Mouse (Mus musculus) MEL (cell line): ENCODE measurements around the gene B4galnt3. TPM values are rescaled to one million over a fixed set of nuclear protein-coding genes. Genes with fewer than 3 reads are reported as not detected.

ENCODE experiments used
- DNase-seq: peaks from one replicate; pipeline ENCODE4 v3.0.0; 2011; ENCODE audit warnings: low read depth, low spot score
- H3K27ac ChIP-seq: 2 replicates; pipeline ENCODE4 v1.5.1; 2012; ENCODE audit warnings: low read depth, mild to moderate bottlenecking, control low read depth, low read length, moderate library complexity; ENCODE audit not compliant: control insufficient read depth
- H3K27me3 ChIP-seq, 2 experiments: fragments of 150-350 bp in 1 of 2; sonication (generic) in 1 of 2; 2 replicates each; pipeline ENCODE4 v1.6.1; 2012; ENCODE audit warnings: low read length in 2 of 2, mild to moderate bottlenecking in 2 of 2, improper control_type of control experiment in 1 of 2, moderate library complexity in 1 of 2; ENCODE audit not compliant: insufficient read depth in 2 of 2, control insufficient read depth in 1 of 2
- H3K36me3 ChIP-seq, 2 experiments: 2 replicates each; pipeline ENCODE4 v1.6.1; 2012 to 2014; ENCODE audit warnings: low read length in 2 of 2, improper control_type of control experiment in 1 of 2, inconsistent platforms in 1 of 2, mild to moderate bottlenecking in 1 of 2; ENCODE audit not compliant: insufficient read depth in 2 of 2, control insufficient read depth in 1 of 2
- H3K4me1 ChIP-seq, 2 experiments: fragments of 150-350 bp in 1 of 2; sonication (generic) in 1 of 2; 2 replicates each; pipeline ENCODE4 v1.6.1; 2012; ENCODE audit warnings: low read length in 2 of 2, improper control_type of control experiment in 1 of 2, mild to moderate bottlenecking in 1 of 2; ENCODE audit not compliant: insufficient read depth in 2 of 2, control insufficient read depth in 1 of 2
- H3K4me3 ChIP-seq, 2 experiments: fragments of 150-350 bp in 1 of 2; sonication (generic) in 1 of 2; 2 replicates each; pipeline ENCODE4 v1.5.1; 2012; ENCODE audit warnings: low read depth in 2 of 2, low read length in 2 of 2, mild to moderate bottlenecking in 2 of 2, moderate library complexity in 2 of 2, control low read depth in 1 of 2, improper control_type of control experiment in 1 of 2; ENCODE audit not compliant: control insufficient read depth in 1 of 2, insufficient read depth in 1 of 2
- H3K79me2 ChIP-seq: 2 replicates; pipeline ENCODE4 v1.6.1; 2012; ENCODE audit warnings: mild to moderate bottlenecking, low read length, moderate library complexity; ENCODE audit not compliant: control insufficient read depth, poor library complexity, insufficient read depth
- H3K9ac ChIP-seq: 2 replicates; pipeline ENCODE4 v1.6.1; 2012; ENCODE audit warnings: low read depth, mild to moderate bottlenecking, control low read depth, low read length, moderate library complexity; ENCODE audit not compliant: control insufficient read depth, poor library complexity, severe bottlenecking
- H3K9me3 ChIP-seq: fragments of 150-350 bp; sonication (generic); replicated peaks from 2 replicates; pipeline ENCODE4 v1.6.1; 2012; ENCODE audit warnings: mild to moderate bottlenecking, low read length, improper control_type of control experiment, moderate library complexity; ENCODE audit not compliant: insufficient read depth
- BHLHE40 ChIP-seq: IDR thresholded peaks from 2 replicates; pipeline ENCODE4 v1.6.1; 2012; ENCODE audit warnings: low read depth, mild to moderate bottlenecking, inconsistent platforms, low read length, improper control_type of control experiment, borderline replicate concordance
- CHD2 ChIP-seq: IDR thresholded peaks from 2 replicates; pipeline ENCODE4 v1.6.1; 2011; ENCODE audit warnings: low read length, improper control_type of control experiment
- CTCF ChIP-seq, 3 experiments: IDR thresholded peaks in 2 of 3; conservative IDR thresholded peaks in 1 of 3; 2 replicates each; pipeline ENCODE4 v1.5.1; 2011 to 2012; ENCODE audit warnings: low read length in 3 of 3, low read depth in 2 of 3, mild to moderate bottlenecking in 2 of 3, improper control_type of control experiment in 1 of 3, inconsistent platforms in 1 of 3, mixed read lengths in 1 of 3, moderate library complexity in 1 of 3; ENCODE audit not compliant: control insufficient read depth in 1 of 3, insufficient read depth in 1 of 3, poor library complexity in 1 of 3, severe bottlenecking in 1 of 3
- E2F4 ChIP-seq: IDR thresholded peaks from 2 replicates; pipeline ENCODE4 v1.6.1; 2011; ENCODE audit warnings: low read depth, low read length, improper control_type of control experiment, borderline replicate concordance
- EP300 ChIP-seq, 2 experiments: IDR thresholded peaks; 2 replicates each; pipeline ENCODE4 v1.6.1; 2011; ENCODE audit warnings: improper control_type of control experiment in 2 of 2, low read length in 2 of 2, low read depth in 1 of 2, mild to moderate bottlenecking in 1 of 2
- ETS1 ChIP-seq: IDR thresholded peaks from 2 replicates; pipeline ENCODE4 v1.6.1; 2012; ENCODE audit warnings: low read depth, mild to moderate bottlenecking, inconsistent platforms, low read length, improper control_type of control experiment, moderate library complexity
- GATA1 ChIP-seq: IDR thresholded peaks from 2 replicates; pipeline ENCODE4 v1.6.1; 2011; ENCODE audit warnings: low read depth, low read length, improper control_type of control experiment
- HCFC1 ChIP-seq: IDR thresholded peaks from 2 replicates; pipeline ENCODE4 v1.6.1; 2012; ENCODE audit warnings: low read depth, mild to moderate bottlenecking, inconsistent platforms, low read length, improper control_type of control experiment, moderate library complexity
- MAFK ChIP-seq: IDR thresholded peaks from 2 replicates; pipeline ENCODE4 v1.6.1; 2011; ENCODE audit warnings: low read depth, mild to moderate bottlenecking, low read length, improper control_type of control experiment, borderline replicate concordance
- MAX ChIP-seq: IDR thresholded peaks from 2 replicates; pipeline ENCODE4 v1.6.1; 2011; ENCODE audit warnings: low read length, improper control_type of control experiment
- MAZ ChIP-seq: IDR thresholded peaks from 2 replicates; pipeline ENCODE4 v1.6.1; 2012; ENCODE audit warnings: low read depth, mild to moderate bottlenecking, inconsistent platforms, low read length, improper control_type of control experiment
- MEF2A ChIP-seq: IDR thresholded peaks from 2 replicates; pipeline ENCODE4 v1.6.1; 2014; ENCODE audit warnings: low read depth, mild to moderate bottlenecking, inconsistent platforms, low read length, improper control_type of control experiment; ENCODE audit not compliant: poor library complexity, insufficient replicate concordance, severe bottlenecking; ENCODE audit errors: extremely low read depth
- MYB ChIP-seq: IDR thresholded peaks from 2 replicates; pipeline ENCODE4 v1.6.1; 2011; ENCODE audit warnings: mild to moderate bottlenecking, low read depth, low read length, improper control_type of control experiment
- MYC ChIP-seq: IDR thresholded peaks from 2 replicates; pipeline ENCODE4 v1.6.1; 2011; ENCODE audit warnings: low read depth, mild to moderate bottlenecking, low read length, improper control_type of control experiment, moderate library complexity
- NELFE ChIP-seq: IDR thresholded peaks from 2 replicates; pipeline ENCODE4 v1.6.1; 2011; ENCODE audit warnings: low read depth, low read length, improper control_type of control experiment
- POLR2AphosphoS2 ChIP-seq: IDR thresholded peaks from 2 replicates; pipeline ENCODE4 v1.6.1; 2011; ENCODE audit warnings: low read length, improper control_type of control experiment
- RAD21 ChIP-seq: IDR thresholded peaks from 2 replicates; pipeline ENCODE4 v1.6.1; 2011; ENCODE audit warnings: mild to moderate bottlenecking, low read depth, low read length, improper control_type of control experiment
- TBP ChIP-seq: IDR thresholded peaks from 2 replicates; pipeline ENCODE4 v1.8.0; 2011; ENCODE audit warnings: low read depth, low read length, improper control_type of control experiment
- TCF12 ChIP-seq: IDR thresholded peaks from 2 replicates; pipeline ENCODE4 v1.6.1; 2014; ENCODE audit warnings: low read depth, mild to moderate bottlenecking, inconsistent platforms, low read length, improper control_type of control experiment, moderate library complexity
- USF2 ChIP-seq, 2 experiments: IDR thresholded peaks; 2 replicates each; pipeline ENCODE4 v1.6.1; 2011 to 2012; ENCODE audit warnings: improper control_type of control experiment in 2 of 2, low read length in 2 of 2, borderline replicate concordance in 1 of 2, inconsistent platforms in 1 of 2, low read depth in 1 of 2, mild to moderate bottlenecking in 1 of 2; ENCODE audit not compliant: insufficient read depth in 1 of 2
- ZMIZ1 ChIP-seq: IDR thresholded peaks from 2 replicates; pipeline ENCODE4 v1.6.1; 2012; ENCODE audit warnings: low read depth, mild to moderate bottlenecking, inconsistent platforms, low read length, improper control_type of control experiment, moderate library complexity
- ZNF384 ChIP-seq: IDR thresholded peaks from 2 replicates; pipeline ENCODE4 v1.6.1; 2012; ENCODE audit warnings: low read depth, mild to moderate bottlenecking, inconsistent platforms, low read length, improper control_type of control experiment
- polyA plus RNA-seq, 2 experiments: library from polyadenylated mRNA; stranded (reverse) in 1 of 2; unstranded in 1 of 2; fragments of >175 nt in 1 of 2; fragments of >200 nt in 1 of 2; gene quantifications; 2 replicates each; pipeline versions ENCODE4 v1.2.1 to v1.2.4; 2012; ENCODE audit warnings: low replicate concordance in 2 of 2, low read depth in 1 of 2; ENCODE audit not compliant: insufficient read length in 2 of 2, insufficient read depth in 1 of 2, missing spikeins in 1 of 2
- total RNA-seq: library from RNA; depleted of rRNA; stranded (reverse); fragments of 300-350 nt; gene quantifications from 2 replicates; pipeline ENCODE4 v1.2.3, GENCODE M21; 2012

Gene B4galnt3
- total and polyA plus RNA-seq, 3 experiments, result 1.3 to 1.5 TPM; not detected in 1

DNA sequence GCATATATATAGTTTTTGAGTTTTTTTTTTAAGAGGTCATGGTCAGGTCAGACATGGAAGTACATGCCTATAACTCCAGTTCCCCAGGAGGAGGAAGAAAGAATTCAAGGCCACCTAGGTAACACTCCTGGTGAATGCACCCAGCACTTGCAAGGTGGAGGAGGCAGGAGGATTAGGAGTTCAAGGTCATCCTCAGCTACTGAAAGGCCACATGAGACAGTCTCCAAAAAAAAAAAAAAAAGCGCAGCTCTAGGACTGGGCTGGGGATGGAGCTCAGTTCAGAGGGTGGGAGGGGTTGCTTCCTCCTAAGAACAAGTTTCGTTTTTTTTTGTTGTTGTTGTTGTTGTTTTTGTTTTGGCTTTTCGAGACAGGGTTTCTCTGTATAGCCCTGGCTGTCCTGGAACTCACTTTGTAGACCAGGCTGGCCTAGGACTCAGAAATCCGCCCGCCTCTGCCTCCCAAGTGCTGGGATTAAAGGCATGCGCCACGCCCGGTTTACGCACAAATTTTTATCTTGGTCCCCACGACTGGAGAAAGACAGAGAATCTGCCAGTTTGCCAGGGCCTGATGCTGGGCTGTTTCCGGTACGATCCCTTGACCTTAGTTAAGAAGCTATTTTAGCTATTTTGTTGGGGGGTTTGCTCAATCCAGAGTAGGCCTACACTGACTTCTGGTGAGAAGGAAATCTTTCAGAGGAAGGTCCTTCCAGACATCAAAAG lies 109.2 kb downstream of the B4galnt3 start:
- Histone ChIP-seq H3K4me1 (peaks cover 0 to 8% of the 10 kb centered on the region in 2 experiments), H3K27me3 (no peaks in the 10 kb centered on the region), H3K4me3 (no peak overlapping the region), H3K9ac (no peak overlapping the region), H3K79me2 (no peaks in the 10 kb centered on the region; the same call in 1 of the 2 replicates), H3K9me3 (no peaks in the 10 kb centered on the region), H3K36me3 (peaks cover 0 to 4% of the 10 kb centered on the region in 2 experiments; a peak in 2 of 4 replicates), H3K27ac (no peak overlapping the region)
- TF ChIP-seq NELFE, result no peak
- TF ChIP-seq MYC, result no peak
- no peak for TF ChIP-seq MEF2A
- TF ChIP-seq EP300 (IDR thresholded peaks at IDR 0.05; ENCODE audit: low read depth in 1 of 2, low read length in 2 of 2), result no peak
- no peak for TF ChIP-seq ZMIZ1
- TF ChIP-seq MAX, result no peak
- no peak for TF ChIP-seq GATA1
- no peak for TF ChIP-seq ETS1
- no peak for DNase-seq

DNA sequence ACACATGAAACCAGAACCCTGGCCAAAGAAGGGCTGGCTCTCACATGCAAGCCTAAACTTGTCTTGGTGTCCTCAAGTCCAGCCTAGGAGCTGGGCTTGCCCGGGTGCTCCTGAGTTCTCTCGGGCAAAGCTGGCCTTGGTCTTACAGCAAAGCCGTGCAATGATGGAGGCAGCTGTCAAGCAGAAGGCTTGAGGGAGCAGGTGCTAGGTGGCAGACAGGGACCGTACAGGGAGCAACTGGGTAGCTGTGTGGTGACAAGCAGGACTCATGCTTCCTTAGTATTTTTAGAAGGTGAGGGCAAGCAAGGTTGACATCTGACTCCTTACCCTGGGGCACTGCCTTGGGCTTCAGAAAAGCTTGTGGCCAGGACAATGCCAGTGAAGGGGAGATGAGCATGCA lies 110.6 kb downstream of the B4galnt3 start:
- H3K79me2 ChIP-seq, result no peaks in the 10 kb centered on the region; the same call in 1 of the 2 replicates
- no peak for DNase-seq
- H3K4me3 ChIP-seq, result no peak overlapping the region
- H3K27me3 ChIP-seq, result no peaks in the 10 kb centered on the region
- H3K9me3 ChIP-seq, result no peaks in the 10 kb centered on the region
- H3K27ac ChIP-seq, result no peak overlapping the region
- TF ChIP-seq TBP, result no peak
- TF ChIP-seq EP300 (IDR thresholded peaks at IDR 0.05; ENCODE audit: low read depth in 1 of 2, low read length in 2 of 2), result no peak
- TF ChIP-seq HCFC1, result no peak
- TF ChIP-seq MYC, result no peak
- no peak for TF ChIP-seq BHLHE40
- TF ChIP-seq POLR2AphosphoS2, result no peak
- no peak for TF ChIP-seq CTCF (IDR thresholded peaks at IDR 0.05 in 2 of 3, conservative IDR thresholded peaks at IDR 0.05 in 1 of 3; ENCODE audit: control insufficient read depth in 1 of 3, insufficient read depth in 1 of 3, low read depth in 2 of 3, low read length in 3 of 3, poor library complexity in 1 of 3, severe bottlenecking in 1 of 3)
- TF ChIP-seq CHD2, result no peak
- no peak for TF ChIP-seq E2F4
- TF ChIP-seq MAZ, result no peak
- no peak for TF ChIP-seq TCF12
- no peak for TF ChIP-seq USF2 (IDR thresholded peaks at IDR 0.05; ENCODE audit: borderline replicate concordance in 1 of 2, insufficient read depth in 1 of 2, low read depth in 1 of 2, low read length in 2 of 2)
- no peak for TF ChIP-seq ZMIZ1
- TF ChIP-seq MYB, result no peak
- TF ChIP-seq MAFK, result no peak
- no peak for TF ChIP-seq ZNF384
- no peak for TF ChIP-seq NELFE
- TF ChIP-seq RAD21, result no peak
- H3K4me1 ChIP-seq, result peaks cover 2 to 16% of the 10 kb centered on the region in 2 experiments
- H3K36me3 ChIP-seq, result peaks cover 0 to 8% of the 10 kb centered on the region in 2 experiments; a peak in 2 of 4 replicates
- no peak overlapping the region for H3K9ac ChIP-seq
